In genomic region chr13:31506494-31507167, GRCm38 (mm10) we compare ENCODE assay signal across 14 mouse cellular contexts. TPM values are rescaled to one million over a fixed set of nuclear protein-coding genes. Genes with fewer than 3 reads are reported as not detected.
DNase-seq lines count a peak whose midpoint lies in the region; ATAC-seq and TF ChIP-seq lines count a peak whose summit lies in the region.
"Had no signal": no experiment of that assay in that cellular context is flagged by ENCODE, and none has a peak within 500 bp of the region (broad histone marks: within the 10 kb centered on the region; RNA-seq: fewer than 3 reads in every experiment).

No protein-coding gene starts in this region.

- H3K27me3 ChIP-seq in stomach, embryonic 14.5 days (ENCODE audit: control insufficient read depth, insufficient read depth, low read length): no peaks in the 10 kb centered on the region
- H3K27me3 ChIP-seq: limb, embryonic 13.5 days had no signal

- no peaks in the 10 kb centered on the region for H3K4me1 ChIP-seq in bone marrow, adult 2 months (ENCODE audit: control insufficient read depth, insufficient read depth, low read length)
- H3K4me1 ChIP-seq in lung, adult 2 months (ENCODE audit: control insufficient read depth, insufficient read depth, low read length): peaks cover 4% of the 10 kb centered on the region
- no peaks in the 10 kb centered on the region for H3K4me1 ChIP-seq in stomach, embryonic 14.5 days (ENCODE audit: control insufficient read depth, insufficient read depth, low read length)
- H3K4me1 ChIP-seq: limb, embryonic 13.5 days had no signal

- ATAC-seq in stomach, embryonic 14.5 days (ENCODE audit: insufficient number of reproducible peaks, insufficient read depth, low FRiP score, low read depth): 0 out of 2 replicates have a peak, but pooled peaks have one; percentile 74
- ATAC-seq: activated CD4-positive, CD25-positive, alpha-beta regulatory T cell, adult 4 months had no signal

- DNase-seq in kidney, postnatal 4 days: peak; percentile 9 to 24
- no peak for DNase-seq in kidney, adult 18-20 months
- DNase-seq in lung, adult 2 months: peak; percentile 34
- no peak for DNase-seq in embryo, embryonic 11 days
- no peak for DNase-seq in adrenal gland, adult 2 months
- DNase-seq: right cerebral cortex, postnatal 25 days had no signal

- no peak overlapping the region for H3K9ac ChIP-seq in stomach, embryonic 14.5 days (replicated peaks; ENCODE audit: low read depth, low read length)
- H3K9ac ChIP-seq: limb, embryonic 13.5 days had no signal

- H3K4me3 ChIP-seq in bone marrow, adult 2 months (replicated peaks; ENCODE audit: control insufficient read depth, low read depth, low read length): no peak overlapping the region
- no peak overlapping the region for H3K4me3 ChIP-seq in lung, adult 2 months (replicated peaks; ENCODE audit: extremely low read depth, low read depth, low read length)
- H3K4me3 ChIP-seq in stomach, embryonic 14.5 days (ENCODE audit: low read depth, low read length): no peak overlapping the region
- H3K4me3 ChIP-seq: limb, embryonic 13.5 days had no signal

- TF ChIP-seq CTCF in bone marrow, adult 2 months (IDR thresholded peaks at IDR 0.05; ENCODE audit: control insufficient read depth, insufficient read depth, low read length): no peak
- TF ChIP-seq CTCF in lung, adult 2 months (IDR thresholded peaks at IDR 0.05; ENCODE audit: insufficient read depth, low read length): no peak

- 23% methylated on average over 8 of the region's 8 CpGs for WGBS in bone marrow, adult 2 months
- 19% methylated on average over 8 of the region's 8 CpGs for WGBS in lung, adult 2 months
- WGBS in stomach, embryonic 14.5 days: 49% methylated on average over 8 of the region's 8 CpGs

- no peaks in the 10 kb centered on the region for H3K9me3 ChIP-seq in stomach, embryonic 14.5 days (ENCODE audit: control insufficient read depth, low read depth, low read length)
- H3K9me3 ChIP-seq: G1E; limb, embryonic 13.5 days had no signal

- H3K4me2 ChIP-seq in stomach, embryonic 14.5 days (replicated peaks; ENCODE audit: low read depth, low read length): no peak overlapping the region
- H3K4me2 ChIP-seq: limb, embryonic 13.5 days; midbrain, embryonic 11.5 days had no signal

- 0 out of 2 replicates have a peak overlapping the region, but pooled peaks have one; percentile 34 for H3K27ac ChIP-seq in bone marrow, adult 2 months (ENCODE audit: control insufficient read depth, insufficient read depth, low read depth, low read length, poor library complexity)
- H3K27ac ChIP-seq in stomach, embryonic 14.5 days (ENCODE audit: low read length): peak overlapping the region; percentile 58; the same call in 1 of the 2 replicates
- H3K27ac ChIP-seq: limb, embryonic 13.5 days had no signal

- H3K36me3 ChIP-seq in stomach, embryonic 14.5 days (ENCODE audit: control insufficient read depth, insufficient read depth, low read length): no peaks in the 10 kb centered on the region
- H3K36me3 ChIP-seq: G1E; limb, embryonic 13.5 days had no signal

- no peak for TF ChIP-seq POLR2A in bone marrow, adult 2 months (IDR thresholded peaks at IDR 0.05; ENCODE audit: borderline replicate concordance, control insufficient read depth, low read depth, low read length)
- no peak for TF ChIP-seq POLR2A in lung, adult 2 months (IDR thresholded peaks at IDR 0.05; ENCODE audit: borderline replicate concordance, extremely low read depth, low read depth, low read length)

RNA-seq across cellular contexts. Expression of gene Foxq1, which starts 49.3 kb away (rescaled TPM):
- not detected in 2 replicates for polyA plus RNA-seq in bone marrow, adult 2 months (2011; ENCODE audit: insufficient read depth, insufficient read length, low replicate concordance, missing spikeins)
- 6.4 and 7.9 TPM in 2 replicates for polyA plus RNA-seq in lung, adult 2 months (2012; rRNA removed)
- polyA plus RNA-seq in stomach, embryonic 14.5 days (2014; fragmentation: Nextera tagmentation; extraction: Ambion mirVana): 16.7 and 20.9 TPM in 2 replicates
- under 1 TPM in 1 of 2 experiments, not detected in 1; 0.14 TPM for total RNA-seq in adrenal gland, adult 2 months (2021)
- 0.33 and 0.53 TPM in 2 replicates for polyA plus RNA-seq in adrenal gland, adult 2 months (2012; rRNA removed)
- polyA plus RNA-seq: activated CD4-positive, CD25-positive, alpha-beta regulatory T cell, adult 4 months; G1E had no signal

RNA-seq across cellular contexts. Expression of gene A530084C06Rik, which starts 52.5 kb away (rescaled TPM):
- not detected in 2 replicates for polyA plus RNA-seq in bone marrow, adult 2 months (2011; ENCODE audit: insufficient read depth, insufficient read length, low replicate concordance, missing spikeins)
- 0.67 and 0.88 TPM in 2 replicates for polyA plus RNA-seq in lung, adult 2 months (2012; rRNA removed)
- polyA plus RNA-seq in stomach, embryonic 14.5 days (2014; fragmentation: Nextera tagmentation; extraction: Ambion mirVana): not detected in 2 replicates
- not detected for total RNA-seq in adrenal gland, adult 2 months (2021)
- 0.04 and 0.09 TPM in 2 replicates for polyA plus RNA-seq in adrenal gland, adult 2 months (2012; rRNA removed)
- total RNA-seq: G1E had no signal
- polyA plus RNA-seq: activated CD4-positive, CD25-positive, alpha-beta regulatory T cell, adult 4 months; G1E; heart, embryonic 14.5 days; intestine, embryonic 14.5 days; limb, embryonic 13.5 days; midbrain, embryonic 11.5 days had no signal

Comparison
In these comparisons a context has a peak if more than half of its experiments do, and no peak if none do; other contexts are left out.
1. DNase-seq: peak in kidney, postnatal 4 days (2 of 2) and lung, adult 2 months (single experiment); none in kidney, adult 18-20 months (single experiment), embryo, embryonic 11 days (single experiment) and adrenal gland, adult 2 months (single experiment).